Mouse (Mus musculus) C3H10T1/2 (cell line): ENCODE data around the gene St6galnac6. TPM values are rescaled to one million over a fixed set of nuclear protein-coding genes. Genes with fewer than 3 reads are reported as not detected.

Experiments used
- polyA plus RNA-seq, 2 experiments: library from polyadenylated mRNA; unstranded; fragments of >200 nt; fragmentation: generic; extraction: Trizol; gene quantifications; one replicate each; pipeline ENCODE4 v1.2.1; 2012; ENCODE audit warnings: missing spikeins in 2 of 2

The St6galnac6 gene
- polyA plus RNA-seq = 10 to 100 TPM; 34.3 to 60.3 TPM

GRCm38 (mm10) chr2:32599409-32599808, at the start of gene St6galnac6:
Gene St6galnac6 (plus strand): TSS chr2:32599709.

DNA sequence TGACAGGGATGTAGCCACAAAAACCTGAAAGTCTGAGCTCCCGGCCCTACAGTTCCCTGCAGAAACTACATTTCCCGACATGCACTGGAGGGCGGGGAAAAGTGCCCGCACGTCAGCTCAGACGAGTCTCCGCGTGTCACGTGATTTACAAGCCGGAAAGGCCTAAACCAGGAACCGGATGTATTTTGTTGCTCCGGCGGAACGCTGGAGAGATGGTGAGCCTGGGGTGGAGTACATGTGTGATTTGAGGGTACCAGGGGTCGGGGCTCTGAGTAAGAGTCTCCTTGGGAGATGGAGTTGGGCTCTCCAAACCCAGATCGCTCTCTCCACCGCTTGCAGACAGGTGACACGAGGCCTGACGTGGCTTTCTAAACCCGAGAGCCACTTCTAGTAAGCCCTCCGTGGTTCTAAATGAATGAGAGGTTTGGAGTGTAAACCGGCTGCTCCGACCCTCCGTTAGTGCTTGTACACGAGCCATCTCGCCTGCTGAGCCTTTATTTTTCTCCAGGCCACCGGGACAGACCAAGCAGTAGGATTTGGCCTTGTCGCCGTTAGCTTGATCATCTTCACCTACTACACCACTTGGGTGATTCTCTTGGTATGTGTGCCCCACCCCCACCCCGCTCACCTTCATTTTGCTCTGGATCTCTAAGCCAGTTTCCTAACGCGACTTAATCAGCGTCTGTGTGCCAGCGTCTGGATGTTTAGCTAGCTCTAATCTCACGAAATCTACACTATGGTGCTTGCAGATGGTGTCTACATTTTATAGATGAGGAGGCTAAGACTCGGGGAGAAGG, 28.6 kb upstream of the St6galnac6 start, which contains the start of gene Dpm2:
Dpm2 (plus strand) TSS at position 161 of the 797 bp plus-strand sequence.

DNA sequence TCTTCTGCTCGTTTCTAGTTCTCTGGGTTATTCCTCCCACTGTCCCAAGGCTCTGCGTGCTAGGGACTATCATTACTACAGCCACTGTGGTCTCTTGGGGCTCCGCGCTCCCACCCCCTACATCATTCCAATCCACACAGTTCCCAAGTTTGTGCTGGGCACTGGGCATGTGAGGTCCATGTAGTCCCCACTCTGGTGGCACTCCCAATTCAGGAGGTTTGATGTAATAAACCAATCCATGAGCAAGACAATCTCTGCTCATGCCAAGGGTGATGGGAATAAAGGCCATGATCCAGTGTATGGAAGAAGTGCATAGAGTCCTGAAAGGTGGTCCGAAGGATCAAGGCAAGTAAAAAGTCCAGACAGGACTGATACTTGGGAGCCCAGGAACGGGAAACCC, 25.0 kb upstream of the St6galnac6 start, which contains the start of gene Pip5kl1:
Pip5kl1 (plus strand) TSS at position 301 of the 400 bp plus-strand sequence.

GRCm38 (mm10) chr2:32575586-32576160, 23.8 kb upstream of the St6galnac6 start, which contains the start of gene 9430097D07Rik:
Gene 9430097D07Rik (minus strand): TSS chr2:32575684.

GRCm38 (mm10) chr2:32586871-32587351, 12.6 kb upstream of the St6galnac6 start, which contains the start of gene St6galnac4:
Gene St6galnac4 (plus strand): TSS chr2:32587095.

DNA sequence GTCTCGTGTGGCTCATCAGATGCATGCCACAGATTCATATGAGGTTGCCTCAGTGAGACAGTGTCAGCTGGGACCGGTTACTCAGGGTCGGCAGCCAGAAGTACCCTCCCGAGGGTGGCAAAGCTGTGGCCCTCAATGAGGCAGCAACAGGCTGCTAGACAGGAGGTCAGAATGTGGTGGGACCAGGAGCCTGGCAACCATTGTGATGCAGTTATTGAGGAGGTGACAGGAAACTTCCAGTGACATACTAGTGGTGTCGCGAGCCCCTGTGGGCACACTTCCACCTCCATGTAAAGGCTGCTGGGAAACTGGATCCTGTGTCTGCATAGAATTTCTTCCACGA, 22.0 kb downstream of the St6galnac6 start, which contains the start of gene Ak1:
Ak1 (plus strand) TSS at position 242 of the 343 bp plus-strand sequence.

GRCm38 (mm10) chr2:32646379-32647056, 47.0 kb downstream of the St6galnac6 start, which contains the start of gene Eng:
Gene Eng (plus strand): TSS chr2:32646595.

Other genes starting within 250 kb of the St6galnac6 start
- gene Ciz1, start 247.4 kb upstream of the St6galnac6 start, polyA plus RNA-seq = 10 to 100 TPM; 26.7 to 61.5 TPM
- gene Dnm1, start 246.4 kb upstream of the St6galnac6 start, polyA plus RNA-seq = 100 to 1,000 TPM; 103 to 164 TPM
- gene 1110008P14Rik, start 217.8 kb upstream of the St6galnac6 start, polyA plus RNA-seq = 100 to 1,000 TPM in 1 of 2 experiments, 10 to 100 TPM in 1; 91.3 to 245 TPM
- gene Lcn2, start 211.5 kb upstream of the St6galnac6 start, polyA plus RNA-seq = under 1 TPM in 1 of 2 experiments, not detected in 1; 0.08 TPM
- gene Ptges2, start 203.8 kb upstream of the St6galnac6 start, polyA plus RNA-seq = 10 to 100 TPM; 16.4 to 39.5 TPM
- 1 to 10 TPM; 1.1 to 4.0 TPM for gene Naif1, start 149.3 kb upstream of the St6galnac6 start, polyA plus RNA-seq
- gene Slc25a25, start 148.3 kb upstream of the St6galnac6 start, polyA plus RNA-seq = 1 to 10 TPM; 3.3 to 3.4 TPM
- 10 to 100 TPM in 1 of 2 experiments, 1 to 10 TPM in 1; 1.3 to 21.5 TPM for gene Fam102a, start 64.4 kb upstream of the St6galnac6 start, polyA plus RNA-seq
- gene Dpm2, start 28.9 kb upstream of the St6galnac6 start, polyA plus RNA-seq = 10 to 100 TPM; 67.1 to 95.0 TPM
- under 1 TPM in 1 of 2 experiments, not detected in 1; 0.11 TPM for gene Pip5kl1, start 24.9 kb upstream of the St6galnac6 start, polyA plus RNA-seq
- gene 9430097D07Rik, start 24.0 kb upstream of the St6galnac6 start, polyA plus RNA-seq = under 1 TPM; 0.04 to 0.06 TPM
- gene St6galnac4, start 12.6 kb upstream of the St6galnac6 start, polyA plus RNA-seq = 10 to 100 TPM; 23.5 to 26.1 TPM
- 100 to 1,000 TPM in 1 of 2 experiments, 10 to 100 TPM in 1; 96.3 to 173 TPM for gene Ak1, start 22.0 kb downstream of the St6galnac6 start, polyA plus RNA-seq
- 1 to 10 TPM; 2.5 to 6.9 TPM for gene Eng, start 46.9 kb downstream of the St6galnac6 start, polyA plus RNA-seq
- gene Fpgs, start 104.4 kb downstream of the St6galnac6 start, polyA plus RNA-seq = 10 to 100 TPM; 19.7 to 19.9 TPM
- gene Cdk9, start 113.4 kb downstream of the St6galnac6 start, polyA plus RNA-seq = 10 to 100 TPM; 48.2 to 76.9 TPM
- gene Sh2d3c, start 121.3 kb downstream of the St6galnac6 start, polyA plus RNA-seq = 10 to 100 TPM in 1 of 2 experiments, under 1 TPM in 1; 0.83 to 15.9 TPM
- under 1 TPM in 1 of 2 experiments, not detected in 1; 0.31 TPM for gene 6330409D20Rik, start 141.3 kb downstream of the St6galnac6 start, polyA plus RNA-seq
- gene Tor2a, start 157.5 kb downstream of the St6galnac6 start, polyA plus RNA-seq = 10 to 100 TPM; 20.9 to 46.0 TPM
- under 1 TPM; 0.04 to 0.38 TPM for gene Ttc16, start 175.9 kb downstream of the St6galnac6 start, polyA plus RNA-seq
- 100 to 1,000 TPM in 1 of 2 experiments, 10 to 100 TPM in 1; 25.5 to 106 TPM for gene Ptrh1, start 176.1 kb downstream of the St6galnac6 start, polyA plus RNA-seq
- gene Cfap157, start 184.7 kb downstream of the St6galnac6 start, polyA plus RNA-seq = under 1 TPM; 0.42 to 0.48 TPM
- gene Stxbp1, start 247.5 kb downstream of the St6galnac6 start, polyA plus RNA-seq = 10 to 100 TPM; 11.8 to 23.7 TPM